Mouse (Mus musculus) thymus, postnatal 10 days (tissue): ENCODE measurements at regions not wholly inside any gene's neighbourhood (a gene's known extent, or its start where the extent isn't known, plus 50 kb on each side); places are given as distances from the start of the nearest gene placed in this dataset.

ENCODE experiments used
- DNase-seq, 2 experiments: peaks; one replicate each; pipeline ENCODE4 v3.0.0; 2021; ENCODE audit warnings: low spot score in 2 of 2

DNA sequence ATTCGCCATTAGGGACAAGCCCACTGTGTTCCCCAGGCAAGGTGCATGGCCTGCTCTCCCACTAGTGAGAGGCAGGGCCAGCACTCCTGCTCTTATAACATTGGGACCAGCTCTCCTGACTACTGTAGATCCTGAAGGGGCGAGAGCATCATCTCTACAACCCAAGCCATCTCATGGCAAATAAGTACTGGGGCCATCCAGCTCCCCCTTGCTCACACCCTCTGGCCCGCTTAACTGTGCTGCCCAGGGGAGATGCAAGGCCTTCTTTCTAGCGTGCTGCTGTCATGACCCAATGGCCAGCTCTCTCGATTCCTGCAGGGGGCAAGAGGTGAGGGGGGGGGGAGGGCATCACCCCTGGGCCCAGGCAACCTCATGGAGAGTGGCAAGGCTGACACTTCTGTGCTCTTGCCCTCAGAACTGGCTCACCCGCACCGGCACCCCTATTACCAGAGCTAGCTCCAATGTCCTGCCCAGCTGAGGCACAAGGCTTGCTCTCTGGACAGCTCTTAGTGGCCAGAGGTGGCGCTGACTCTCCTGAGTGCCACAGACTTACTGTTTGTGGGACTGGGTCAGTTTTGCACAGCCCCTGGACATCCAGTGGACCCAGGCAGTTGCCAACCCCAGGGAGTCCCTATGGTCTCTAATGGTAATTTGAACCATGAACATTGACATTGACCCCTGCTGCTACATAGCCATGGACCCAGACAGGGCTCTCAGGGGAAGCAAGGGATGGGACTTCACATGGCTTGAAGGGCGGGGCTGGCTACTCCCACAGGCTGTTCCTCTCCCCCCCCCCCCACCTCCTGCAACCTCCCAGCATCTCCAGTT lies 448.2 kb downstream of the Tdrd3 start:
- DNase-seq: no peak

DNA sequence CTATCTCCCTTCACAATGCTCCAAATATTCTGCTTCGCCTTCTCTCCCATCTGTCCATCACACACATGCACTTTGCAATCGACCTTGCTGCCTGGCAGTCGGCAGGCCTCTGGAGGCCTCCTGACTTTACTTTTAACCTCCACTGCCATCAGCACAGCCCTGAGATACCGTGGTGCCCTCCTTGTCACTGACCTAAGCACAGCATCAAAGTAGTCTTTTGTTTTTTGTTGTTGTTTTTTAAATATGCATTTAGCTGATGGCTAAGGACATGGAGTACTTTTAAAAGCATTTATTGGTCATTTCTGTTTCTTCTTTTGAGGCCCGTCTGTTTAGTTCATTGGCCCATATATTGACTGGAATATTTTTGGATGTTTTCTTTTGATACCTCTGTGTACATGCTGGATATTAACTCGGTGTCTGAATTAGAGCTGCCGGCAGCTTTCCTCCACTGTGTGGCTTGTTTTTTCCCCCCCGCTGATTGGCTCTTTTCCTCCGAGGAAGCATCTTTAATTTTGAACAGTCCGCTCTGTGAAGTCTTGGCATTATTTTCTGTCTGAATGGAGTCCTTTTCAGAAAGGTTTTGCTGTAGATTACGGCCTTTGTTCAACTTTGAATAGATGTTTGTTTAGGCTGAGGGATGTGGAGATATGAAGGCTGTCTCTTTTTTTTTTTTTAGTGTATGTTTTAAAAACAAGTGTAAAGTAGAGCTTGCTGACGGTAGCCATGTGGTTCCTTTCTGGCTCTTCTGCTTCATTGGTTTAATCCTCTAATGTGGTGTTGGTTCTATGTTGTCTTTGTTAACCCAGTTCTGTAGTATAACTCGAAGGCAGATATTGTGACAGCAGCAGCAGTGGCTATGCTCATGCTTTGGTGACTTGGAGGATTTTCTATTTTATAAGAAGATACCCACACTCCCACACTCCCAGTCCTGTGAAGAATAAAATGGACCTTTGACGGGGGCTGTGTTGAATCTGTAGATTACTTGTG lies 449.1 kb downstream of the Tdrd3 start:
- no peak for DNase-seq

DNA sequence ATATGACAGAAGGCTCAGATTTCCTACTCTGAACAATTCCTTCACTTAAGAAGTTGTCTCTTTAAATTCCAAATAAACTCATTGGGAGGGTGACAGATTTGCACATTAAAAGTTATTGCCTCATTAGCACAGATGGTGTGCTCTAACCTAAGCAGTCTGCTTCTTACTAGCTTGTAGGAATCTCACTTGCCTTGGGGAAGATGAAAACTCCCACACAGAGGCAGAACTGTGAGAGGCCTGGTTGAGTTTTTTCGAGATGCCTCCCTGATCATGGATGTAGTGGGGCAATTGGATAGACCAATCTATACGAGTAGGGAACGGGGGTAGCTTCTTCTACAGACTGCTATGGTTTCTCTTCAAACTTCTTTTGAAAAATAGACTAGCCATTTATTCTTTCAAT lies 485.3 kb downstream of the Tdrd3 start:
- no peak for DNase-seq

DNA sequence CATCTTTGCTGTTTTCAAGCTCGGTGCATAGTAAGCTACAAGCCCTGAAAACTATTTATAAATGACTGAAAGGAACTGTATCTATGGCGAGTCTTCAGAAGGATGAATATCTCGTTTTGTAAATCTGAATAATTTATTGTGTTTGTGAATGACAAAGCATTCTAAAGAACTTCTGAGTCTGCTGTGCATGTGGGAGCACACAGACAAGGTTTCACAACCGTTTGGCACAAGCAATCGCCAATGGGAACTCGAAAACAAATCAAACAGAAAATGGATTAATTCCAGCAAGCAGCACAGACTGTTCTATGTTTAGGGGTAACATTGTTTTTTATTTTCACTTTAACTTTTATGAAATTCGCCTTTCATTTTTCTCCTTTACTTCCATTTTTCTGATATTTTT lies 486.0 kb downstream of the Tdrd3 start:
- DNase-seq: no peak
